Mouse (Mus musculus): ENCODE measurements around the gene Smarce1.

Gene Smarce1

DNA sequence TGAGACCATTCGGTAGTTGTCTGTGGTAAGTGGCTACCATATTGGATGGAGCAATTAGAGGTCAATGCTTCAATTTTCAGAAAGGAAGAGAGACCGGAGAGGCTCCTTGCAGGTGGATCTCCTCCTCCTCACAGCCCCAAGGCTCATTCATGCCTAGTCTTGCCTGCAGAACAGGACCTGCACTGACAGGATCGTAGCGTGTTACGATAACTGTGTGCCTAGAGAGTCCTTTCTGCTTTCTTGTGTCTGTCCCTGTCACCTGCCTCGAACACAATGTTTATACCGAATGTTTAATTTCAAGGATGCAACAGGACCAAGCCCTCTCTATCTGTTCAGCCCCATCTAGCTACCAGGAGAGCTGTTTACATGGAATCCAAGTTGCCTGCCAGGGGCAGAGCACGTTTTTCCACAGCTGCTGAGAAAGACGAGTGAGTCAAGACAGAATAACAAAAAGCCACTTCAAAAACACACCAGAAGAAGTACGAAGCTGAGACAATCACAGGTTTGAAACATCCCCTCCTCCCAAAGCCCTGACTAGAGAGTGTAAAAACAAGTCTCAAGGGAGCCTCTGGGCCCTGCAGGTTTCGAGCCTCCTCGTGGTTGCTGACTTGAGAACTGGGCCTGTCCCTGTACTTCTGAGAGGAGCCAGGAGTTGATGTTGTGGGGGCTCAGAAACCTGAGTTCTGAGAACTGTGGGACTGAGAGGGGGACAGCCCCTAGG lies 60.1 kb downstream of the Smarce1 start:
- intact Hi-C loops (cut with DNase I): no loop called here

GRCm38 (mm10) chr11:99170005-99170404 lies 60.8 kb downstream of the Smarce1 start:
- intact Hi-C loops (cut with DNase I): no loop called here

GRCm38 (mm10) chr11:99169438-99169837 lies 61.4 kb downstream of the Smarce1 start:
- intact Hi-C loops (cut with DNase I): no loop called here

DNA sequence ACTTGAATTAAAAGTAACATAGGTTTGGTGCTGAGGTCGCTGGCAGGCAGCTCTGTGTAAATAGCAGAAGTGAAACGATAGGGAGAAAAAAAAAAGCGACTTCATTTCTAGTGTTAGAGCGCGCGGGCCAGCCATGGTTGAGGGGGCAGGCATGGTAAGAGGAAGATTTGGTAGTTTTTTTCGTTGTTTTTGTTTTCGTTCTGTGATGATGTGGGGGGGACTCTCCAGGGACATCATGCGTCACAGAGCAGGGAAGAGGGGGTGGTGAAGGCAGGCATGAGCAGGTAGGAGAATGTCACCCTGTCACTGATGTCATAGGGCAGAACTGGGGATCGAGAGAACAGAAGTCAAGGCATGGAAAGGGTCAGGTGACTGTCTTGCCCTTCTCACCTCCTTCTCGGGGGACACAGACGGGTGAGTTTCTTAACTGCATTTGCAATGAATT lies 62.8 kb downstream of the Smarce1 start:
- intact Hi-C loops (cut with DNase I): no loop called here

DNA sequence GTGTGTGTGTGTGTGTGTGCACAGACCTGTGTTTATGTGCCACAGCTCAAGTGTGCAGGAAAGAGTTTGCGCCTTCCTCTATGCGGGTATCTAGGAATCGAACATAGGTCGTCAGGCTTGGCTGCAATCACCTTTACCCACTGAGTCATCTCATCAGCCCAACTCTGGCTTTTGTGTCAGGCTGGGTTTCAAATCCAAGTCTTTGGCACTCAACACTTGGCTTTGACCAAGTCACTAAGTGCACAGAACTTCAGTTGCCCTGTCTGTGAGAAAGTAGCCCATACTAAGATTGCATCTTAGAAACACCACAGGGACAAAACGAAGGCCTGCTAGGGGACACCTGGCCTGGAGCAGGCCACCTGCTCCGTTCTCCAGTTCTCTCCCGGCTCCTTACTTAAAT lies 63.2 kb downstream of the Smarce1 start:
- intact Hi-C loops (cut with DNase I): no loop called here

GRCm38 (mm10) chr11:99166241-99166640 lies 64.6 kb downstream of the Smarce1 start:
- intact Hi-C loops (cut with DNase I): no loop called here

DNA sequence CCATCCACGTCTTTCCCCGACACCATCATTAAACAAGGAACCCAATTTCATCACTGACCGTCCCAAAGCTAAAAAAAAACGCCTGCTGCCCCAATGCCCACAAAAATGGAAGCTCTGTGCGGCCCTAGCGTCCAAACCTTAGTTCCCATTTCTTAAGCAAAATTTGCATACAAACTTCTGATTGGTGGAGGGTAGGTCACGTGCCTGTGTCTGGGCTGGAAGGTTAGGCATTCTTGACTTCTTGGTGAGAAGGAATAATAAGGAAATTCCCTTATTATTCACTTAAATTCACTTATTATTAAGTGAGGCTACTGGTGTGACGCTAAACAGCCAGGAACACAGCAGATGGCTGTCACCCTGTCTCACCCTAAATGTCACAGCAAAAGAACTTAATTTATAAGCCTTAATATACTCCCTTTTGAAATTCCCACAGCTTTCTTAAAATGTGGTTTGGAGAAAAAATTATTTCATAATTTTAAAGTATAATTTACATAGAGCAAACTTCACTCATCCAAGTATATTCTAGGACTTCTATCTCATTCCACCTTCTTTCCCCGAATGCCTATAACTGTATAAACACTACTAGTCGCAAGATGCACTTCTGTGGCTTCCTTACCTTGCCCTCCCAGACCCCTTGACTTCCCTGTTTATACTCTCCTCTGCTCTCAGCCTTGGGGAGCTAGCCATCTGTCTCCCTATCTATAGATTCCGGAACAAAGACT lies 65.6 kb downstream of the Smarce1 start:
- intact Hi-C loops (cut with DNase I): no loop called here

GRCm38 (mm10) chr11:99162972-99163686 lies 67.7 kb downstream of the Smarce1 start:
- intact Hi-C loops (cut with DNase I): no loop called here

GRCm38 (mm10) chr11:99161648-99162047 lies 69.2 kb downstream of the Smarce1 start:
- intact Hi-C loops (cut with DNase I): no loop called here

- intact Hi-C loops (cut with DNase I): no loop called here
These were observed 70.6 kb downstream of the Smarce1 start for GRCm38 (mm10) chr11:99160228-99160627.
